11 mouse cellular contexts compared by ENCODE assay signal in genomic region chr3:126723021-126723449, GRCm38 (mm10).
DNase-seq lines count a peak whose midpoint lies in the region; ATAC-seq and TF ChIP-seq lines count a peak whose summit lies in the region.
"Had no signal": no experiment of that assay in that cellular context is flagged by ENCODE, and none has a peak within 500 bp of the region (broad histone marks: within the 10 kb centered on the region; RNA-seq: fewer than 3 reads in every experiment).

No protein-coding gene starts in this region.

- peak; percentile 89 for ATAC-seq in forebrain, postnatal 0 days
- ATAC-seq in CD4-positive, CD25-positive, alpha-beta regulatory T cell, adult 4 months, result no peak

- H3K9ac ChIP-seq in forebrain, postnatal 0 days, result no peak overlapping the region
- H3K9ac ChIP-seq: embryonic facial prominence, embryonic 12.5 days; liver, embryonic 13.5 days had no signal

- H3K4me3 ChIP-seq in forebrain, postnatal 0 days (ENCODE audit: low read depth, low read length), result no peak overlapping the region
- H3K4me3 ChIP-seq: embryonic facial prominence, embryonic 12.5 days; liver, embryonic 13.5 days had no signal

- no peaks in the 10 kb centered on the region for H3K27me3 ChIP-seq in forebrain, postnatal 0 days (ENCODE audit: insufficient read depth, low read length)
- H3K27me3 ChIP-seq: embryonic facial prominence, embryonic 12.5 days; liver, embryonic 13.5 days had no signal

- H3K9me3 ChIP-seq in forebrain, postnatal 0 days (ENCODE audit: low read length), result no peaks in the 10 kb centered on the region
- H3K9me3 ChIP-seq: embryonic facial prominence, embryonic 12.5 days; liver, embryonic 13.5 days had no signal

- H3K4me2 ChIP-seq in forebrain, postnatal 0 days (ENCODE audit: low read depth), result peak overlapping the region; percentile 28
- H3K4me2 ChIP-seq: embryonic facial prominence, embryonic 12.5 days; liver, embryonic 13.5 days had no signal

- 0 out of 2 replicates have a peak overlapping the region, but pooled peaks have one; percentile 54 for H3K27ac ChIP-seq in forebrain, postnatal 0 days (ENCODE audit: low read depth, low read length)
- H3K27ac ChIP-seq: embryonic facial prominence, embryonic 12.5 days; liver, embryonic 13.5 days; stomach, postnatal 0 days had no signal

- no peaks in the 10 kb centered on the region for H3K36me3 ChIP-seq in forebrain, postnatal 0 days (ENCODE audit: insufficient read depth)
- H3K36me3 ChIP-seq: embryonic facial prominence, embryonic 12.5 days; liver, embryonic 13.5 days had no signal

- 22% methylated on average over 5 of the region's 5 CpGs for WGBS in forebrain, postnatal 0 days

- DNase-seq in adrenal gland, postnatal 10 days, result peak; percentile 34
- no peak for DNase-seq in adrenal gland, adult 18-20 months (ENCODE audit: low spot score in 2 of 2)
- DNase-seq in Muller cell, postnatal 12 days (ENCODE audit: inconsistent ontology term), result peak; percentile 94
- peak; percentile 85 for DNase-seq in forebrain, postnatal 0 days
- DNase-seq in left cerebral cortex, adult 11 months (ENCODE audit: low spot score), result peak; percentile 18
- no peak for DNase-seq in thymus, postnatal 36 days
- DNase-seq in testis, postnatal 10 days (ENCODE audit: low spot score), result no peak
- DNase-seq: liver, embryonic 13.5 days had no signal

- TF ChIP-seq CTCF in forebrain, postnatal 0 days (IDR thresholded peaks at IDR 0.05; ENCODE audit: low read depth), result no peak

- H3K4me1 ChIP-seq in forebrain, postnatal 0 days (ENCODE audit: insufficient read depth), result 0 out of 2 replicates have a peak, but pooled peaks cover 5% of the 10 kb centered on the region
- H3K4me1 ChIP-seq: embryonic facial prominence, embryonic 12.5 days; liver, embryonic 13.5 days had no signal

Comparison
In these comparisons a context has a peak if more than half of its experiments do, and no peak if none do; other contexts are left out.
1. DNase-seq: peak in adrenal gland, postnatal 10 days (single experiment), Muller cell, postnatal 12 days (single experiment), forebrain, postnatal 0 days (single experiment) and left cerebral cortex, adult 11 months (single experiment); none in adrenal gland, adult 18-20 months (0 of 2), thymus, postnatal 36 days (0 of 2) and testis, postnatal 10 days (single experiment).